Mouse (Mus musculus) large intestine, adult 2 months (tissue): ENCODE results near the gene Ndufa5. TPM values are rescaled to one million over a fixed set of nuclear protein-coding genes. Genes with fewer than 3 reads are reported as not detected.

ENCODE experiments used
- DNase-seq: peaks from one replicate; pipeline ENCODE4 v3.0.0-alpha.2; 2012; ENCODE audit warnings: low read depth, low spot score
- WGBS: fragments of 180-500 bp; shearing (Covaris S2); methylation state at CpG from one replicate; pipeline ENCODE4 v1.1.7; 2018; 5-methylcytosine and 5-hydroxymethylcytosine counted together
- polyA plus RNA-seq: library from polyadenylated mRNA; depleted of rRNA; stranded (reverse); fragments of >200 nt; gene quantifications from 2 replicates; pipeline ENCODE4 v1.2.3, GENCODE M21; 2012; rRNA removed

Ndufa5 gene
- polyA plus RNA-seq: 3.9 and 5.0 TPM in 2 replicates

DNA sequence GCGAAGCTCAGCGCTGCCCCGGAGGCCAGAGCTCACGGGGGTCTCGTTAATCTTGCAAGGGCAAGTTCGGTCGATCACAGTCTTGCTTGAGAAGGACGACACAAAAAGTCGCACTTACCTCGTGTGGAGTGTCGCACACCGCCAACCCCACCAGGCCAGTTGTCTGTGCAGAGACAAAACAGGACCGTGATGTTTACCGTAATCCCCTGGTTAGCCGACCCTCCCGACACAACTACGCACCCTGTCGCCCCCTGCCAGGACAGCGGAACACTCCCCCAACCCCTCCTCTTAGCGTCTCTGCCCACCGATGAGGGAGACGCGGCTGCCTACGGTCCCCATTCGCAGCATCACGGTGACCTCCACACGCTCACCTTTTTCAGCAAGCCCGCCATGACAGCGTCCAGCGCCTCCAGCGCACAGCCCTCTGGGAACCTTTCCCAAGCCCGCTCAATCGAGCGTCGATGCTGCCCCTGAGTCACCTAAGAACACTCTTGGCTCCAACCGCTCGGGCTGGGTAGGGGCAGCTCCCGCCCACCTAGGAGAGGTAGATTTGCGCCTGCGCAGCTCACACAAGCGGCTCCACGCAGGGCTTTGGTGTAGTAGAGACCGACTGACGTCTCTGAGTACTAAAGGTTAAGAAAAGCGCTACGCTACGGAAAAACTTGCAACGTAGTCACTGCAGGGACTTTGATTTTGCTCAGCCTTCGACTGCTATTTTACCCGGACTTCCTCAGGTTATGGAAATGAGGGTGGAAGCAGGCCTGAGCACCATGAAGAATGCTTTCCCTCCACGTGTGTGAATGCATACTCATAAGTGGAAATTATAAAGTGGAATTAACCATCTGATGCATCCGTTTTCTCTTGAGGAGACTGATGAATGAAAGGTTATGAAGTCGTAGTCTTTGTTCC, at the start of gene Ndufa5:
Gene Ndufa5 (minus strand): TSS at position 859 of the 909 bp plus-strand sequence.
- WGBS: under 1% methylated on average over 53 of the region's 53 CpGs
- DNase-seq: peak; percentile 95

DNA sequence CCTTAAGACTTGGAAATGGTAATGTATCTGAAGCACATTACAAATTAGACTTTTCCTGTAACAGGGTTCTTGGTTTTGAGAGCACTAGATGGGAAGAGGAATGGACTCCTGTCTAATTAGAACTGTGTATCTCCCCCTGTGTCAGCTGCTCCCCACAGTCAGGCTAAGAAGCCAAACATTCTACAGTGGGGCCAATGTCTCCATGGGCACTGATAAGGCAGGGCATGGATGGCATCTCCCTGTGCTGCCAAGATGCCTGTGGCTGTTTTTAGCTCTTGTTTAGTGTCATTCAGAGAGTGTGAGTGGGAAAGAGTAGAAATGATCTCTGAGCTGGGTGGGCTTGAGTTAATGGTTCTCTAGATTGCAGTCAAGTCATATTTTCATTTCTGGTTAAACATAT, 45.5 kb upstream of the Ndufa5 start:
- DNase-seq: no peak

DNA sequence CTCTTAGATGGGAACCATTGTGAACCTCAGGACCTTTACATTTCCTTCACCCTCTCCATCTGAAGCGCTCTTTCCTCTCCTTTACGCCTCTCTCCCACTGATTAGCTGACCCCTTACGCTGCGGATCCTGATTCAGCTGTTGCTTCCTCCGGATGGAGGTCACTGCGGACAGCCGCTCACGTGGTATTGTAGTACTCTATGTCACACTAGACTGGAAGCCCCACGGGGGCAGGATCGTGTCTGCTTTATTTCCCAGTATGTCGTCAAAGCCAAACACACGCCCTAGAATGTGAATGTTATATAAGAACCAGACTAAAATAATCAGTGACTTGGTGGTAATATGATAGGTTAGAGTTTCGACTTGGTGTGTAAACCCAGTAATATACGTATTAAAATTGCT, 44.6 kb upstream of the Ndufa5 start:
- DNase-seq: no peak
- 90% methylated on average over 14 of the region's 14 CpGs for WGBS

DNA sequence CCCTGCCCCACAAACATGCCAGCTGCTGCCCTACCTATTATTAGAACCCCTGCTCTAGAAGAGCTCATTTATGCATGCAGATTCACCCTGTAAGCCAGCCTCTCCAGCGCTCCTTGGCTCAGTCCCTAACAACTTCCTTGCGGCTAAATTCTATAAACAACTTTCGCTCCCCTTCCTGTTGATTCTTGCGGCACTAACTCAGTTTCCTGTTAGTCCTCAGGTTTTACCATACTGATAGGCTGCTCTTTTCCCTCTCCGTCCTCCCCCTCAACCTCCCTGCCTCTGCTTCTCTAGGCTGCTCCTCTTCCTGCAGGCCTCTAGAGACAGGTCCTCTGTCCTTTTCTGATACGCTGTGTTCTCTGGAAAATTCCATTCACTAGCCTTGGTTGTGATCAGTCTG, 43.3 kb upstream of the Ndufa5 start:
- no peak for DNase-seq
- WGBS: 67% methylated on average over 6 of the region's 6 CpGs

DNA sequence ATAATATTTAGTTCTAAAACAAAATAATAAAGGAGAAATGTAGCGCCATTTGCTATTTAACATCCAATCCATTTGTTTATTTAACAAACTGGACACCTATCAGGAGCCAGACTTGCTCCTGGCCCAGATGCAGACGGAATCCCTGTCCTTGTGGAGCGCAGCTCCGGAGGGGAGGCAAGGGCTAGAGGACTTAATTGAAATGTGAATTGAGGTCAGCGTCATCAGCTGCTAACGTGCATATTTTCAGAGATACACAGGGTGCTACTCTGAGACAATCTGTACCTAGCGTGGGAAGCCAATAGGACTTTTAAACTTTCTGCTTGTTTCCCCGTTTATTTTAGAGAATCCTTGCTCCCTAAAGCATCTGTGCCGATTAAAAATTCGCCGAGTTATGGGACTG, 42.5 kb upstream of the Ndufa5 start:
- no peak for DNase-seq
- 66% methylated on average over 11 of the region's 11 CpGs for WGBS

DNA sequence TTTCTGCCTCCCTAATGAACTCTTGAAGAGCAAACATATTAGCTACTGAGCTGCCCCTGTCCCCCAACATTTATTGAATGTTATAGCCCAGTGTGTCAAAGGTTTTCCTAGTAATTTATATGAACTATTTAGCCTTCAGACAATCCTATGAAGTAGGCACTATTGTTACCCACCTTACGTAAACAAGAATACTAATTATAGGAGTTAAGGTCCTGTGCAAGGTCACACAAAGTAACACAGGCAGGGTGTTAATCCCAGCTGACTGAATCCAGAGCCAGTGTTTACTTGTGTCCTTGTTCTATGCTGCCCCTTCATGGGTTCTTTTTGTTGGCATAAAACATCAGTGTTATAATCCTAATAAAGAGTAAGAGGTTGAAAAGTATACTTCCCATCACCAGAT, 41.9 kb upstream of the Ndufa5 start:
- DNase-seq: no peak
- WGBS: 80% methylated on average over 1 of the region's 1 CpGs

DNA sequence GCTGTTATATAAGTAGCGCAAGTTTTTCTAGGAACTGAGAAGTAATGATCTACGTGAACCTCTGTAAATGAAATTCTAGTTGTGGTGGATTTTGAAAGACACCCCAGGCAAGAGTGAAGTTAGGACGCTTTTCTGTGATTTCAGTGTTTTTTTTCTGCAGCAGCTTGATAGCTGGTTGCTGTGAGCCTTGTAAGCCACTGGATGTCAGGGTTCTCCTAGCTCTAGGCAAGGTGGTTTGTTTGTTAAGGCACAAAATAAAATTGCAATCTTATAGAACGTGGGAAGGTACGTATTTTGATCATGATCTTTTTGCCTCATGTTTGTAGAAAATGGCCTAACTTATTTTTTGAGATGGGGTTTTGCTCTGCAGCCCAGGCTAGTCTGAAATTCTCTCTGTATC, 41.1 kb upstream of the Ndufa5 start:
- 84% methylated on average over 5 of the region's 5 CpGs for whole genome bisulfite sequencing
- DNase-seq: no peak

DNA sequence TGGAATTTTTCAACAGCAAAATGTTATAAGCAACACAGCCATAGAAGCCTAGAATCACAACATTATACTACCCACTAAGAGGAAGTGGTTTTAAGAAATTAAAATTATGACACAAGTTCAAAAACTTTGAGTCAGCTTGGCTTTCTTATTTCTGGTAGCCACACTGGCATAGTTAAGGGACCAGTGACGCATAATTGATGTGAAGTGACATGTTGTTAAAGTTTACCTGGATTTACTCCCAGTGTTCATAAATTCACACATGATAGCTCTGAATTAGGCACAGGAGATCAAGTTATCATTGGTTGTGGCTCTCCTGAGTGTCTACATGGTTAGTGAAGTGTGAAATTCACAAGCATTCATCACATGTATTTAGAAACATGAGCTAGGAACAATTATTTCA, 37.1 kb upstream of the Ndufa5 start:
- DNase-seq: no peak

DNA sequence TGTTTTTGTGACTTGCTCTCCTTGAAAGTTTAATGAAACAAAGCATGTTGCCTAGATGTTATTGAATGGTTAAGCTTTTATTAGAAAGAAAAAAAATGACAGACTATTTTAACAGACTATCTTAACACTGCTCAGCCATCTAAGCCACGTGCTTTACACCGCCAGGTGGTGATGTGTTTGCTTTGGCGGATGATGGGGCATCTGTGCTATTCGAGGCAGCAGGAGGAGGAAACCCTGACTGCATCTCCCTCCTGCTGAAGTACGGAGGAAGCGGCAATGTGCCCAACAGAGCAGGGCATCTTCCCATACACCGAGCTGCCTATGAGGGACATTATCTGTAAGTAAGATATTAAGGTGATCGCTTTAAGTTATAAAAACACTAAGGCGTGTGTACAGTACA, 36.3 kb upstream of the Ndufa5 start:
- WGBS: 56% methylated on average over 9 of the region's 9 CpGs
- no peak for DNase-seq

More for the DNA sequence above, 37.1 kb upstream of the Ndufa5 start:
- WGBS: 82% methylated on average over 1 of the region's 1 CpGs

DNA sequence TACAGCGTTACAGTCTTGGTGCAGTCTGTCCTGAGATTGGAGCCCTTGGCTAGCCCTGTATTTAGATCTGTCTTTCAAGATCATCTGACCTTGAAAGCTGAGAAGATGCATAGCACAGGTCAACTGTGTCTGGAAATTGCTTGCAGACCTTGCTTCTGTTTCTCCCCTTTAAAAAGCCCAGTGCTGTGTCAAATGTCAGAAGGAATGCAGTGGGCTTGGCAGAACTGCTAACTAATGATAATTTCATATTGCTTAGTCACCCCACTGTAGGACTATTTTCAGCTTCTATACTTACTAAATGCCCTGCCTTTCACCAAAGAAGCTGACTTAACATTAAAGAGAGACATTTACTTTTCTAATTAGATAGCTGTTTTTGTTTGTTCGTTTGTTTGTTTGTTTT, 27.7 kb upstream of the Ndufa5 start:
- DNase-seq: no peak
- 78% methylated on average over 2 of the region's 2 CpGs for WGBS

DNA sequence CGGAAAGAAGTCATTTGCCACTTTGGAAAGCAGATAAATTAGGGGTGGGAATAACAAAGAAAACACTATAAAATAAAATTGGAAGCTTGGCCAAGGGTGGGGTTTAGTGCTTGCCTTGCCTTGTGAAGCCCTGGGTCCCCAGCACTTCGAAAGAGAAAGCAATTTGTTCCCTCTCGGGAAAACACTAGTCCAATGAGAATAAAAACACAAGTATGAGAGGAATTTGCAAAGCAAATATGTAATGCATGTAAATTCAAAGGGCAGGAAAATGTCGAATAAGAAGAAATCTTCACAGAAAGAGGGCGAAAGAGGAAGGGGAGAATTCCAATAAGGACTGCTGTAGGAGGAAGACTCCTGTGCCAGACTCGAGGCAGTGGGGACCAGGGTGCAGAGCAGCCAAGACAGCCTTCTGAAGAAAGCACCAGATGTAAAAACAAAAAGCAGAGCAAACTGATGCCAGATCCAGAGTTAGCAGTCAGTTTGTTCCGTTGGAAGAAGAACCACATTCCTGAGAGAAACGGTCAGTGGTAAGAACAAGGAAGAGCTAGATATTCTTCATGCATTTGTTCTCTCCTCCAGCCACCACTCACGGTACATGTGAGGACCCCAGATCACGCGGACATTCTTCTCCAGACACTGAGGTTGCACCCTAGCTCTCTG, 26.7 kb upstream of the Ndufa5 start:
- WGBS: 33% methylated on average over 11 of the region's 11 CpGs
- no peak for DNase-seq

DNA sequence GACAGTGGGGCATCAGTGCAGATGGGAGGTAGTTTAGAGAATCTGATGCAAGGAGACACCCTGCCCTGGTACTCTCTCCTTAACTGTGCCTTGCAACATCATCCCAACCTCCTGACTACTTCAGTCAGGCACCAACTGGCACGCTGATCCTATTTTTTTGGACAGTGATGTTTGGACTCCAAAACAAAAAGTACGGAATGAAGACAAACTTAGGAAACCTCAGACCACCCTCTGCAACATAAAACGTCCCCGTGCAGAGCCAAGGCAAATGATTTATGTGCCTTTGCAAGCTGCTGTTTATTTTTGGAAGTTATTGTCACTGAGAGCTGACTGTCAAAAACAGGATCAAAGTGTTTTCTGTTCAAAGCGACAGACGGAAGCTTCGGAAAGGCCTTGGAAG, 24.2 kb upstream of the Ndufa5 start:
- 40% methylated on average over 7 of the region's 7 CpGs for WGBS
- no peak for DNase-seq

DNA sequence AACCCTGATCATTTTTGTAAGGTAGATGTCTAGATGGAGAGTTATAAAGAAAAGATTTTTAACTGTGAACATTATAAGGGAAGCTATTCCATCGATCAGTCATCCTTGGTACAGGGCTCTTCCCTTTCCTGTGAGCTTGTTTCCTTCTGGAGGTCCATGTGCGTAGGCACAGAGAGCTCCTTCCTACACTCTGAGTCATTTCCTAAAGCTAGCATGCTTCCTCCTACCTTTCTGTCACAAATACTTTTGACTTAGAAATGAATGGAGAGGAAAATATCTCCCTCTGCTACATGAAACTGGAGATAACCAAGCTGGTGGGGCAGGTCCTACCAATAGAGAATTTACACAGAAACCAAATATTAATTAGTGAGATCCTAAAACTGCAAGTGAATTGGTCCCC, 22.0 kb upstream of the Ndufa5 start:
- 77% methylated on average over 2 of the region's 2 CpGs for WGBS
- no peak for DNase-seq

DNA sequence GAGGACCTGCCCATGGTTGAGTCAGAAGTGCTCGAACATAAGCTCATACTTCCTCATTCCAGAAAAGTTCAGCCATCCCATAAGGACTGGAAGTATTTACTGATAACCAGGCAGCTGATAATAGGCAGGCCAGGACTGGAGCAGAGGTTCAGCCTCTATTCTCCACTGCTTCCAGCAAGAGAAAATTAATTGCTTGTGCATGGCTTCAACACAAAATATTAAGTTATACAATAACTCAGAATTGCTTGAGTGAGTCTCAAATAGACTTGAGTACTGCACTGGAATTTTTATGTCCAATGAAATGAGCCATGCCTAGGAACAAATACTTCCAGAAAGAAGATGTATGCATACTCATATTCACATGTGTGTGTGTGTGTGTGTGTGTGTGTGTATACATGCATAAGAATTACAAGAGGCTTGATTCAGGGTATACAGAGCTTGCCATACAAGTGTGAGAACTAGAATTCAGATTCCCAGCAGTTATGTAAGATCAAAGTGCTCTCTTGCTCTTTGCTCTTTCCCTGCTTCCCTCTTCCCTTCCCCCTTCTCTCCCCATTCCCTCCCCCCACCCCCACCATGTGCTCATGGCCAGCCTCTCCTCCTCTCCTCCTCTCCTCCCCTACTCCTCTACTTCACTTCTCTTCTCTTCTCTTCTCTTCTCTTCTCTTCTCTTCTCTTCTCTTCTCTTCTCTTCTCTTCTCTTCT, 19.1 kb upstream of the Ndufa5 start:
- no peak for DNase-seq
- 17% methylated on average over 1 of the region's 1 CpGs for WGBS

DNA sequence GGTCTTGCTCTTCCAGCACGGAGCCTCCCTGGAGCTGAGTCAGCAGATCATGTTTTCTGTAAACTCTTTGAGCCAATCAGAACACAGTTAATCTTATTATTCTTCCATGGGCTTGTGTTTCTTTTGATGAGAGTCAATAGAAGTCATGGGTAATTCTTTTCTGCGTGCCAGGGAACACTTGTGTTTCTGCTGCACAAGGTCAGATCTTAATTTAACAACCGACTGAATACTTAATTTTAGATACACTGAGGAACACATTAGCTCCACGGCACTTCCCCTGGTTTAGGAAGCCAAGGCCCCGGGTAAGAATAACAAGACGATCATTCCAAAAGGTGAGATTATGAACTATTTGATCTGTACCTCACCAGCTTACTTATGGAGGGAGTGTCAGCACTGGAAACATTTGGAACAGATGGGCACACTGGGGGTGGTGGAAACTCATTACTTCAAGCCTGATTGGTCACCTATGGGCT, 15.3 kb upstream of the Ndufa5 start:
- DNase-seq: no peak
- 73% methylated on average over 6 of the region's 6 CpGs for WGBS

DNA sequence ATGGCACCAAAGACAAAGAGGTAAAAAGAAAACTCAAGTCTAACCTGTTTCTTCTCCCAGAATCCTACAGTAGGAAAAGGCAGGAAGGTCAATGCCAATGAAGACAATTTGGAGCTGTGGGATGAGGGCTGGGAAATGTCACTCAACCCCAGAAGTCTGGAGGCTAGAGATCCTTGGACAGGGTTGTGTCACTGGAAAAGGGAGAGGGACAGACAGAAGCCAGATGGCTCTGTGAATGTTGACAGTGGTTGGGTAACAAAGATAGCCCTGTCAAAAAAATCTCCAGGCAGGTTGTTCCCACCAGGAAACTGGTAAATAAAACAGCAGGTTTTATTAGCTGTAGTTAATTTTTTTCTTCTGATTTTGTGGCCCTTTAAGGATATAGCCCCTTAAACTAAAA, 14.6 kb upstream of the Ndufa5 start:
- DNase-seq: no peak

DNA sequence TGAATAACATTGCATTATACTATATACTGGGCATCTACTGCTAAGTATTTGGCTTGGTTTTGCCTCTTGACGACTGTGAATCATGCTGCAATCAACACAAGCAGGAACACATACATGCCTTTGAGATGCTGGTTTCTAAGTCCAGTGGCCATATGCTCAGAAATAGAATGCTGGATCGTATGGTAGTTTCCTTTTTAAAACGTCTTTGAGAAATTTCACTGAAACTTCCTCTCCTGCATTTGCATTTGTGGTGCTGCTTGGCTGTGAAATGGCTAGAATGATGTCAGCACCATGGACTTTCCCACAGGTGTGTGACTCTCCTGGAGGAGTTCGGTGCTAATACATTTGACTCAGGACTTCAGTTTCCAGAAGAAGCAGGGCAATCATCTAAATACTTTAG, 12.3 kb upstream of the Ndufa5 start:
- WGBS: 57% methylated on average over 4 of the region's 4 CpGs
- DNase-seq: no peak

DNA sequence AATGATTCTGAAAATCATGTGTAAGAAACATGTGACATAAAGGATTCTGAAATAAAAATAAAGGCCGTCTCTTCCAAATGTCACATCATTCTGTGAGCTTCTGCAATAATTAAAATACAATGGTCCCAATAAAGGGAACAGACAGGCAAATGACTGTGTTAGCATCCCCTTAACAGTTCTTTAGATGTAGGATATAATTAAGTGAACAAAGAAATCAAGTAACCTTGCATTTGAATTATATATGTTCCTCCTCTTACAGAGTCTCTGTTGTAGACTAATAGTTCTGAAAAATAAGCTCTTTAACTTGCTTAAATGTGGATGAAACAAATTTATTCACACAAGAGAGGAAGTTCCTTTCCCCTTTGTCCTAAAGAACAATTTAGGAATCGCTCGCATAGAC, 10.6 kb upstream of the Ndufa5 start:
- DNase-seq: no peak
- 72% methylated on average over 3 of the region's 3 CpGs for WGBS

DNA sequence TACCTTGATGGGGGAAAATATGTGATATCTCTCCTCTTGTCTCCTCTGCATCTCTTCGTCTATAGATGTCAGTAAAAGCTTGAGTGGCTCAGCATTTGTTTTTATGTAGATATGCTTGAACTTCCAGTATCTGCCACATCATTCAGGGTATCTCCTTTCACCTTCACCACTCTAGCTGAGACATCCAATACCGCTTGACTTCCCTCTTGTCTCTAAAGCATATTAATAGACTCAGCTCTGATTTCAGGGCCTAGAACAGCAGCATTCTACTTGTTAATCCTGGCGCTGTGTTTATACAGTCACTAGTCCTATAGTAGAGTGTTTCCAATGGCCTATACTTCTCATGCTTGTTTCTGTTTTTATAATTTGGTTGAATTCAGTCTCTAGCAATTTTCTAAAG, 5.0 kb upstream of the Ndufa5 start:
- WGBS: 83% methylated on average over 3 of the region's 3 CpGs
- no peak for DNase-seq

DNA sequence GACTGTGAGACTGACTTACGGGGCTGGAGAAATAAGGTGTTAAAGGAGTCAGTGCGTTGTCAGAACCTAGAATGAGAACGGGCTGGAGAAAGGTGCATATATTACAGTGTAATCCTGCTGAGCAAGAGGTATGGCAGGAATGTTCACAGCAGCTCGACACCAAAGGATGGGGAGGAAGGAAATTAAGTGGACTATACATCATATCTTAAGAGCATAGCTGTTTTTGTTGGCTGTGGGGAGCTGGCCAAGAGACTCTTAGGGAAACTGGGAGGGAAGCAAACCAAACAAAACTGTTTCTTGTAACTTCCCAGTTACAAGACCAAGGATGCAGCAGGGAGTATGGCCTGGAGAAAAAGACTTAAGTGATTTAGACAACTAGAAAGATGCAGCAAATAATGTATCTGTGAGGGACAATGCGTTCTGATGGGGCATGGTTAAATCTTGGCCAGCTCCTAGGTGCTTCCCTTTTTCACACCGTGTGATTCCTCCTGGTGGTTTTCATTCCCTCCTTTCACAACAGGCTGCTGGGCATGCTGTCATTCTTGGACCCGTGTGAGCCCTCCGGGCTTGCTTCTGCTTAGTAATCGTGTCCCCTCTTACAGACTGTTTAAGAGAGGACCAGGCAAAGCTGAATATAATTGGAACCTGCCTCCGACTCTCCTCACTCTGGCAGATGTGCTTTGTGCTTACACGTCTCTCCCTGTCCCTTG, 3.1 kb upstream of the Ndufa5 start:
- 57% methylated on average over 11 of the region's 11 CpGs for WGBS

More for the DNA sequence above, 3.1 kb upstream of the Ndufa5 start:
- no peak for DNase-seq
